Mouse (Mus musculus): ENCODE measurements around the gene Olfr1415. TPM values are rescaled to one million over a fixed set of nuclear protein-coding genes. Genes with fewer than 3 reads are reported as not detected.

Gene Olfr1415
- total RNA-seq, 1 experiment: not detected

GRCm38 (mm10) chr1:92440066-92440750 lies 55.7 kb downstream of the Olfr1415 start:
- DNase-seq (ENCODE audit: low read depth, low spot score): no peak
- H3K4me1 ChIP-seq (ENCODE audit: control insufficient read depth in 2 of 2, insufficient read depth in 2 of 2, low read length in 2 of 2, poor library complexity in 1 of 2): peaks cover 0 to 13% of the 10 kb centered on the region in 2 experiments; a peak in 1 of 4 replicates
- no peaks in the 10 kb centered on the region for H3K9me3 ChIP-seq (ENCODE audit: control insufficient read depth, insufficient read depth, low read depth, low read length)
- in situ Hi-C loops (cut with MboI; ENCODE audit: low sequenced_read_pairs in 2 of 2, unreplicated experiment in 2 of 2): no loop called here
- TF ChIP-seq MAFK (IDR thresholded peaks at IDR 0.05; ENCODE audit: insufficient read depth, low read depth, low read length) (no peak), ZNF384 (IDR thresholded peaks at IDR 0.05; ENCODE audit: low read depth, low read length) (no peak)
- no peak overlapping the region for H3K4me3 ChIP-seq (ENCODE audit: insufficient read depth in 1 of 2, low read depth in 1 of 2, low read length in 2 of 2, poor library complexity in 1 of 2, severe bottlenecking in 1 of 2)
- no peak overlapping the region for H3K27ac ChIP-seq (ENCODE audit: insufficient read depth, low read depth, low read length, poor library complexity, severe bottlenecking)
- no peak overlapping the region for H3K9ac ChIP-seq (ENCODE audit: insufficient read depth, low read depth, low read length, poor library complexity, severe bottlenecking)
- peaks cover 31% of the 10 kb centered on the region for H3K36me3 ChIP-seq (ENCODE audit: control insufficient read depth, insufficient read depth, low read length, poor library complexity, severe bottlenecking)

Other genes with a start within 250 kb of the Olfr1415 start
- 123 and 136 TPM in 2 replicates for gene Ndufa10, start 22.2 kb downstream of the Olfr1415 start, total RNA-seq (2012; rRNA removed)
- gene Olfr1416, start 11.0 kb downstream of the Olfr1415 start, total RNA-seq (2012; rRNA removed): not detected in 2 replicates
- gene Olfr1414, start 22.6 kb upstream of the Olfr1415 start, total RNA-seq (2012; rRNA removed): not detected in 2 replicates
- not detected in 2 replicates for gene Olfr1413, start 75.2 kb upstream of the Olfr1415 start, total RNA-seq (2012; rRNA removed)
- gene Olfr1412, start 89.7 kb upstream of the Olfr1415 start, total RNA-seq (2012; rRNA removed): not detected in 2 replicates
- not detected in 2 replicates for gene Olfr1411, start 98.3 kb upstream of the Olfr1415 start, total RNA-seq (2012; rRNA removed)
- 0.05 and 0.09 TPM in 2 replicates for gene Olfr1410, start 109.7 kb upstream of the Olfr1415 start, total RNA-seq (2012; rRNA removed)
- 0.05 and 0.22 TPM in 2 replicates for gene Olfr12, start 121.7 kb upstream of the Olfr1415 start, total RNA-seq (2012; rRNA removed)
- 124 and 176 TPM in 2 replicates for gene Cops9, start 145.9 kb upstream of the Olfr1415 start, total RNA-seq (2012; rRNA removed)
- 0.26 TPM in 1 of 2 replicates, not detected in the other for gene Otos, start 152.7 kb upstream of the Olfr1415 start, total RNA-seq (2012; rRNA removed)